Mouse (Mus musculus) CH12.LX (cell line): Measurements from ENCODE around the gene Prkcd.
A peak's percentile ranks its signal among the peaks of the same experiment; 100 is the strongest.

Experiments used
- CTCF ChIP-seq, 2 experiments: IDR thresholded peaks in 1 of 2; conservative IDR thresholded peaks in 1 of 2; 2 replicates each; pipeline ENCODE4 v1.5.1; 2011 to 2012; ENCODE audit warnings: low read depth in 2 of 2, low read length in 2 of 2, improper control_type of control experiment in 1 of 2, inconsistent platforms in 1 of 2, mild to moderate bottlenecking in 1 of 2, moderate library complexity in 1 of 2
- EP300 ChIP-seq: IDR thresholded peaks from 2 replicates; pipeline ENCODE4 v1.6.1; 2011; ENCODE audit warnings: low read length, improper control_type of control experiment

DNA sequence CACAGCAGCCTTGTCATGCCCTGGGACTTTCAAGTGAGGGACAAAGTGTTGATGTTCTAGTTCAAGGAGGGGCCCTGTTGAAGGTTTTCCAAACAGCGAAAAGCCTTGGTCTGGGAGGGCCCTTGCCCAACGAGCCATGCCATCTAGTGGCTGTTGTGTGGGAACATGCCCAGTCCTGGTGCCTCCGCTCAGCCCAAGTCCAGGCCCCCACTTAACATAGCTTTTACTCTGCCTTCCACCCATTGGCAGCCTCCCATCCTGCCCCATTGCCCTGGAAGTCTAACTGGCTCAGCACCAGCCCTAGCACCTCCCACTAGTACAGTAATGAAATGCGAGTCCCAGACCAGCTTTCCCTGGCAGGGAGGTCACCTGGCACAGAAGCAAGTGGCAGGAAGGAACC lies 25.0 kb upstream of the Prkcd start:
- TF ChIP-seq CTCF (conservative IDR thresholded peaks at IDR 0.05 in 1 of 2, IDR thresholded peaks at IDR 0.05 in 1 of 2; ENCODE audit: low read depth in 2 of 2, low read length in 2 of 2) (peak in 1 of 2 experiments; percentile 82; a peak in 2 of 4 replicates), EP300 (no peak)
